Mouse (Mus musculus): ENCODE results near the gene Abcb10. TPM values are rescaled to one million over a fixed set of nuclear protein-coding genes. Genes with fewer than 3 reads are reported as not detected.

Gene Abcb10
- 10.0 TPM for polyA plus RNA-seq (2014; fragmentation: Illumina TruSeq; extraction: RNeasy Lipid Tissue Mini Kit (QIAGEN cat#74804); ENCODE audit: low read depth, low replicate concordance)

DNA sequence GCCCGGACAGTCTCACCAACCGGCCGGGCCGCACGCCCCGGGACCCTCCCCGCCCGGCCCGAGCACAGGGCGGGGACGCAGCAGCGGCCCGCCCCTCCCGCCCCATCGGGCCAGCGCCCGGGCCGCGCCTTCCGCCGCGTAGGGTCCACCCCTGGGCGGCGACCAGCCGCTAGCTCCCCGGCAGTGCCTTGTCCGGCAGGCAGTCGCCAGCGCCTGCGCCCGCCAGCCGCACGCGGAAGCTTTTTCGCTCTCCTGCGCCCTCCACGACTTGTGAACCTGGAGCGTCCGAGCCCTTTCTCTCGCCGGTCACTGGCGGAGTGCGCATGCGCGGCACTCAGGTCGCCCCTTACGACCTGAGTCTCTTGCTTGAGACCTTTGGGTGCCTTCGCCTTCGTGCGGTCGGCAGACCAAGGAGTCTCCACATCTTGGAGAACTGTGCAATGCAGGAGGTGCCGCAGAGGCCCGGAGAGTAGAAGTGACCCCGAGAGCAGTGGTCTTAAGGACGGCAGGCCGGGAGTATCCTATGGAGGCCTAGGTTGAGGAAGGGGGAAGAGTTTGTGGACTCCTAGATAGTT, at the start of gene Abcb10:
Abcb10 (minus strand) TSS at position 297 of the 575 bp plus-strand sequence.

GRCm38 (mm10) chr8:124021237-124022227, 38.6 kb upstream of the Abcb10 start, which contains the start of the genes Taf5l and Urb2:
Gene Taf5l (minus strand): TSS chr8:124021397.
Gene Urb2 (plus strand): TSS chr8:124021508.

DNA sequence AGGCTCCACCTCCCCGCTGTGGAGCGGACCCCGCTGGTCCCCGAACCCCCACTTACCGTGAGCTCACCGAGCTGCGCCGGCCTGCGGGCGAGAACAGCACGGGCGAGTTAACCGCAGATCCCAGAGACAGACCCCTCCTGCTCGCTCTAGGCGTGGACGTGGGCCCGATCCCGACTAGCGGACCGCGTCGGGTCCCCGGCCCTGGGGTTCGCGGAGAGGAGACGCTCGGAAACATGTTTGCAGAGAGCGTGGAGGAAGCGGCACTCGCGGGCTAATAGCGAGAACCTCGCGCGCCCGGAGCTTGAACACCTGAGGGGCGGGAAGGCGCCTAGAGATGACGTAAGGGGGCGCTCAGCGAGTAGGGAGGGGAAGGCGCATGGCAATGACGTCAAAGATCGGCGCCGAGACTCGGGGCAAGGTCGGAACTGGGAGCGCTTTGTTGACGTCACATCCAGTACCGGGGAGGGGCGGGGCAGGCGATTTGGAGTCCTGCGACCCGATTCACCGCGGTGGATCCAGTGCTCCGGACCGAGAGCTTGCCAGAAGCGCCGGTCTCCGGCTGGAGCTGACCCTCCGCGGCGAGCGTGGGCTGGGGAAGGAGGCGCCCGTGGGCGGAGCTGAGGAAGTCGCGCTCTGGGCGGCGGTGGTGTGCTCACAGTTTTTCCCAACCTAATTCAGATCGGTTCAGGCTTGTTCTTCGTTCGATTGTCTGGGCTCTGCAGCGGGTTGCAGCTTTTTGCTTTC, 33.8 kb downstream of the Abcb10 start, which contains the start of gene Nup133:
Nup133 (minus strand) TSS at position 324 of the 744 bp plus-strand sequence.

Other genes with a start within 250 kb of the Abcb10 start
- 11.8 TPM for gene Rab4a, start 177.1 kb downstream of the Abcb10 start, polyA plus RNA-seq (2014; fragmentation: Illumina TruSeq; extraction: RNeasy Lipid Tissue Mini Kit (QIAGEN cat#74804); ENCODE audit: low read depth, low replicate concordance)
- 1.1 TPM for gene Ccsap, start 122.9 kb downstream of the Abcb10 start, polyA plus RNA-seq (2014; fragmentation: Illumina TruSeq; extraction: RNeasy Lipid Tissue Mini Kit (QIAGEN cat#74804); ENCODE audit: low read depth, low replicate concordance)
- 0.99 TPM for gene Acta1, start 88.4 kb downstream of the Abcb10 start, polyA plus RNA-seq (2014; fragmentation: Illumina TruSeq; extraction: RNeasy Lipid Tissue Mini Kit (QIAGEN cat#74804); ENCODE audit: low read depth, low replicate concordance)
- 7.6 TPM for gene Nup133, start 33.9 kb downstream of the Abcb10 start, polyA plus RNA-seq (2014; fragmentation: Illumina TruSeq; extraction: RNeasy Lipid Tissue Mini Kit (QIAGEN cat#74804); ENCODE audit: low read depth, low replicate concordance)
- gene Taf5l, start 38.3 kb upstream of the Abcb10 start, polyA plus RNA-seq (2014; fragmentation: Illumina TruSeq; extraction: RNeasy Lipid Tissue Mini Kit (QIAGEN cat#74804); ENCODE audit: low read depth, low replicate concordance), result 6.6 TPM
- 7.8 TPM for gene Urb2, start 38.4 kb upstream of the Abcb10 start, polyA plus RNA-seq (2014; fragmentation: Illumina TruSeq; extraction: RNeasy Lipid Tissue Mini Kit (QIAGEN cat#74804); ENCODE audit: low read depth, low replicate concordance)
- 12.6 TPM for gene Galnt2, start 248.3 kb upstream of the Abcb10 start, polyA plus RNA-seq (2014; fragmentation: Illumina TruSeq; extraction: RNeasy Lipid Tissue Mini Kit (QIAGEN cat#74804); ENCODE audit: low read depth, low replicate concordance)